Mouse (Mus musculus) megakaryocyte, embryonic 14.5 days (primary cell): ENCODE measurements around the gene Ptgfrn.

Experiments
- FLI1 ChIP-seq: IDR thresholded peaks from 2 replicates; pipeline ENCODE4 v1.6.1; 2012; ENCODE audit warnings: low read length, inconsistent platforms, mixed read lengths
- GATA1 ChIP-seq: IDR thresholded peaks from 3 replicates; pipeline ENCODE4 v1.6.1; 2012; ENCODE audit warnings: mixed read lengths, low read length, inconsistent platforms, borderline replicate concordance

GRCm38 (mm10) chr3:101129620-101130019, 19.5 kb upstream of the Ptgfrn start:
- no peak for TF ChIP-seq GATA1
- no peak for TF ChIP-seq FLI1
